Mouse (Mus musculus) heart, adult 10 weeks (tissue): ENCODE data around the gene Fam171a1. TPM values are rescaled to one million over a fixed set of nuclear protein-coding genes. Genes with fewer than 3 reads are reported as not detected.

ENCODE experiments used
- polyA plus RNA-seq: library from polyadenylated mRNA; stranded (reverse); fragments of 350-450 nt; fragmentation: Illumina TruSeq; extraction: RNeasy Lipid Tissue Mini Kit (QIAGEN cat#74804); gene quantifications from one replicate; pipeline ENCODE4 v1.2.3, GENCODE M21; 2014; ENCODE audit warnings: low read depth, low replicate concordance

The Fam171a1 gene
- 13.2 TPM for polyA plus RNA-seq

DNA sequence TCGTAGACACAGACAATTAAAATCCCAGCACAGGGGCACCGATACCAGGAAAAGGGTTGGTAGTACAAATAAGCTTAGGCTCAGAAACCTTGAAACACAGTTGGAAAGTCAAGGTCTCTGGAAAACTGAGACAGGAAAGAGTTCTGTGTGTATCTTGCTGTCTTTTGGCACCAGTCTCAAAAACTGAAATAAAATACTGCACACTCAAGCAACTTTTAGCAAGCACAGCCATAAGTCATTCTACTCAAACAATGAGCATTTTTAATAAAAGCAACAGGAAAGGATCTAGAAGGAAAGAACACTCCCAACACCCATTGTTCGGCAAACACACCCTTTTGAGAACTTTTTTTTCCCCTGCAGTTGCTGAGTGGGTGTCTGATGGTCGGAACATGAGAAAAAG is at the start of gene Fam171a1:
Gene Fam171a1 (plus strand): TSS at position 359 of the 400 bp plus-strand sequence.

Other genes starting within 250 kb of the Fam171a1 start
- 7.6 TPM for gene Nmt2, start 170.0 kb downstream of the Fam171a1 start, polyA plus RNA-seq
- 6.9 TPM for gene Rpp38, start 218.4 kb downstream of the Fam171a1 start, polyA plus RNA-seq
- gene Acbd7, start 221.9 kb downstream of the Fam171a1 start, polyA plus RNA-seq, result 1.2 TPM